22 mouse cellular contexts compared by ENCODE assay signal in the genomic region with DNA sequence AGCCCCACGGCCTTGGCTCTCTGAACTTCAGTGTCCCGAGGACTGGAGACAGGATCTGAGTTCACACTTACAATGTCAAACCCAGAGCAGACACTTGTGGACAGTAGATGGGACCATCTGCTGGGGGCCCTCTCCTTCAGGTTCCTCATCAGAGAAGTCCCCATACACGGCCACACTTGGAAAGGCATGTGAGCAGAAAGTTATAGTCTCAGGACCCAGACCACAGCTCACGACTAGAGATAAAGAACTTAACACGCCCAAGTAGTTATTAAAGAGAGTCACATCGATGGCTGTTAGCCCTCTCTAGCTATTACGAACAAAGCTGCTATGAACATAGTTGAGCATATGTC.
A peak's percentile ranks its signal among the peaks of the same experiment; 100 is the strongest.
DNase-seq lines count a peak whose midpoint lies in the region; ATAC-seq and TF ChIP-seq lines count a peak whose summit lies in the region.
"Had no signal": no experiment of that assay in that cellular context is flagged by ENCODE, and none has a peak within 500 bp of the region (broad histone marks: within the 10 kb centered on the region; RNA-seq: fewer than 3 reads in every experiment).

No protein-coding gene starts in this region.

- H3K4me2 ChIP-seq in hindbrain, embryonic 13.5 days, result no peak overlapping the region
- H3K4me2 ChIP-seq in hindbrain, embryonic 14.5 days (replicated peaks), result no peak overlapping the region
- H3K4me2 ChIP-seq in liver, embryonic 12.5 days, result no peak overlapping the region
- no peak overlapping the region for H3K4me2 ChIP-seq in embryonic facial prominence, embryonic 13.5 days
- H3K4me2 ChIP-seq in intestine, embryonic 16.5 days (ENCODE audit: low read depth, low read length), result no peak overlapping the region
- H3K4me2 ChIP-seq: forebrain, embryonic 13.5 days; limb, embryonic 13.5 days; midbrain, embryonic 13.5 days; neural tube, embryonic 15.5 days; stomach, embryonic 15.5 days had no signal

- H3K36me3 ChIP-seq in hindbrain, embryonic 13.5 days, result no peaks in the 10 kb centered on the region
- H3K36me3 ChIP-seq in hindbrain, embryonic 14.5 days (replicated peaks; ENCODE audit: control insufficient read depth, insufficient read depth), result no peaks in the 10 kb centered on the region
- no peaks in the 10 kb centered on the region for H3K36me3 ChIP-seq in liver, embryonic 12.5 days
- no peaks in the 10 kb centered on the region; the same call in 1 of the 2 replicates for H3K36me3 ChIP-seq in ES-E14 (ENCODE audit: control insufficient read depth, insufficient read depth, low read length, poor library complexity, severe bottlenecking)
- H3K36me3 ChIP-seq in embryonic facial prominence, embryonic 13.5 days, result no peaks in the 10 kb centered on the region
- no peaks in the 10 kb centered on the region for H3K36me3 ChIP-seq in intestine, embryonic 16.5 days (ENCODE audit: control insufficient read depth, insufficient read depth, low read length)
- H3K36me3 ChIP-seq: limb, embryonic 13.5 days; midbrain, embryonic 13.5 days; neural tube, embryonic 15.5 days; stomach, embryonic 15.5 days had no signal

- H3K4me3 ChIP-seq in hindbrain, embryonic 13.5 days, result no peak overlapping the region
- no peak overlapping the region for H3K4me3 ChIP-seq in hindbrain, embryonic 14.5 days (replicated peaks; ENCODE audit: low read length)
- no peak overlapping the region for H3K4me3 ChIP-seq in liver, embryonic 12.5 days
- no peak overlapping the region; a peak in 1 of 4 replicates for H3K4me3 ChIP-seq in ES-E14 (ENCODE audit: insufficient read depth in 1 of 2, low read depth in 1 of 2, low read length in 2 of 2, poor library complexity in 1 of 2, severe bottlenecking in 1 of 2)
- H3K4me3 ChIP-seq in embryonic facial prominence, embryonic 13.5 days, result no peak overlapping the region
- H3K4me3 ChIP-seq in intestine, embryonic 16.5 days (ENCODE audit: low read length), result no peak overlapping the region
- H3K4me3 ChIP-seq: forebrain, embryonic 13.5 days; limb, embryonic 13.5 days; midbrain, embryonic 13.5 days; neural tube, embryonic 15.5 days; stomach, embryonic 15.5 days had no signal

- ATAC-seq in hindbrain, embryonic 13.5 days (ENCODE audit: low FRiP score), result no peak
- ATAC-seq in hindbrain, embryonic 14.5 days (ENCODE audit: low FRiP score), result no peak
- 0 out of 2 replicates have a peak, but pooled peaks have one; percentile 13 for ATAC-seq in liver, embryonic 12.5 days
- ATAC-seq in embryonic facial prominence, embryonic 13.5 days (ENCODE audit: insufficient number of reproducible peaks, insufficient read depth, low FRiP score, low TSS enrichment, low read depth), result no peak
- no peak for ATAC-seq in intestine, embryonic 16.5 days
- ATAC-seq: activated CD4-positive, CD25-positive, alpha-beta regulatory T cell, adult 4 months; forebrain, embryonic 13.5 days; midbrain, embryonic 13.5 days had no signal

- H3K9me3 ChIP-seq in hindbrain, embryonic 13.5 days, result no peaks in the 10 kb centered on the region
- H3K9me3 ChIP-seq in hindbrain, embryonic 14.5 days (ENCODE audit: control insufficient read depth, low read length), result no peaks in the 10 kb centered on the region
- H3K9me3 ChIP-seq in liver, embryonic 12.5 days (replicated peaks), result no peaks in the 10 kb centered on the region
- no peaks in the 10 kb centered on the region for H3K9me3 ChIP-seq in ES-E14 (ENCODE audit: control insufficient read depth, insufficient read depth, low read depth, low read length)
- no peaks in the 10 kb centered on the region for H3K9me3 ChIP-seq in embryonic facial prominence, embryonic 13.5 days
- no peaks in the 10 kb centered on the region for H3K9me3 ChIP-seq in intestine, embryonic 16.5 days (ENCODE audit: control insufficient read depth, low read length)
- H3K9me3 ChIP-seq: forebrain, embryonic 13.5 days; limb, embryonic 13.5 days; midbrain, embryonic 13.5 days; neural tube, embryonic 15.5 days; stomach, embryonic 15.5 days had no signal

- DNase-seq in hindbrain, embryonic 14.5 days (ENCODE audit: low spot score), result no peak
- DNase-seq in liver (no peak), ES-E14 (ENCODE audit: low read depth, low spot score) (no peak)
- DNase-seq in retina, embryonic 14.5 days (ENCODE audit: low spot score), result no peak
- DNase-seq: adrenal gland, postnatal 14 days; gastrocnemius, postnatal 25 days; kidney, adult 2 months; kidney, postnatal 4 days; lung, adult 2 months; lung, postnatal 4 days; right cerebral cortex, postnatal 25 days; thymus, adult 18-20 months had no signal

- WGBS in hindbrain, embryonic 13.5 days, result 85% methylated on average over 7 of the region's 7 CpGs
- 84% methylated on average over 7 of the region's 7 CpGs for WGBS in hindbrain, embryonic 14.5 days
- 32% methylated on average over 7 of the region's 7 CpGs for WGBS in liver, embryonic 12.5 days (ENCODE audit: insufficient replicate concordance)
- 68% methylated on average over 7 of the region's 7 CpGs for WGBS in embryonic facial prominence, embryonic 13.5 days
- 67% methylated on average over 7 of the region's 7 CpGs for WGBS in intestine, embryonic 16.5 days

- no peak overlapping the region for H3K9ac ChIP-seq in hindbrain, embryonic 13.5 days
- H3K9ac ChIP-seq in hindbrain, embryonic 14.5 days, result no peak overlapping the region
- no peak overlapping the region for H3K9ac ChIP-seq in liver, embryonic 12.5 days
- H3K9ac ChIP-seq in ES-E14 (ENCODE audit: insufficient read depth, low read depth, low read length, poor library complexity, severe bottlenecking), result no peak overlapping the region
- H3K9ac ChIP-seq in embryonic facial prominence, embryonic 13.5 days, result no peak overlapping the region
- H3K9ac ChIP-seq in intestine, embryonic 16.5 days (ENCODE audit: low read depth, low read length), result no peak overlapping the region
- H3K9ac ChIP-seq: forebrain, embryonic 13.5 days; limb, embryonic 13.5 days; midbrain, embryonic 13.5 days; neural tube, embryonic 15.5 days; stomach, embryonic 15.5 days had no signal

- H3K27ac ChIP-seq in hindbrain, embryonic 13.5 days, result 0 out of 2 replicates have a peak overlapping the region, but pooled peaks have one; percentile 2
- no peak overlapping the region for H3K27ac ChIP-seq in hindbrain, embryonic 14.5 days
- H3K27ac ChIP-seq in liver, embryonic 12.5 days, result no peak overlapping the region
- peak overlapping the region; percentile 71 for H3K27ac ChIP-seq in ES-E14 (ENCODE audit: insufficient read depth, low read depth, low read length, poor library complexity, severe bottlenecking)
- H3K27ac ChIP-seq in embryonic facial prominence, embryonic 13.5 days, result peak overlapping the region; percentile 60
- H3K27ac ChIP-seq in intestine, embryonic 16.5 days (ENCODE audit: low read length), result no peak overlapping the region
- H3K27ac ChIP-seq: forebrain, embryonic 13.5 days; midbrain, embryonic 13.5 days; stomach, embryonic 15.5 days had no signal

- H3K4me1 ChIP-seq in hindbrain, embryonic 13.5 days (replicated peaks), result peaks cover 14% of the 10 kb centered on the region
- peaks cover 8% of the 10 kb centered on the region; the same call in 1 of the 2 replicates for H3K4me1 ChIP-seq in hindbrain, embryonic 14.5 days (replicated peaks; ENCODE audit: control insufficient read depth, insufficient read depth, low read length)
- peaks cover 17% of the 10 kb centered on the region for H3K4me1 ChIP-seq in liver, embryonic 12.5 days
- peaks cover 1 to 2% of the 10 kb centered on the region in 2 experiments; a peak in 1 of 4 replicates for H3K4me1 ChIP-seq in ES-E14 (ENCODE audit: control insufficient read depth in 2 of 2, insufficient read depth in 2 of 2, low read length in 2 of 2, poor library complexity in 1 of 2)
- H3K4me1 ChIP-seq in embryonic facial prominence, embryonic 13.5 days, result peaks cover 15% of the 10 kb centered on the region
- no peaks in the 10 kb centered on the region for H3K4me1 ChIP-seq in intestine, embryonic 16.5 days (ENCODE audit: control insufficient read depth, insufficient read depth, low read length)

- in situ Hi-C loops in ES-E14 (cut with MboI; ENCODE audit: low sequenced_read_pairs in 2 of 2, unreplicated experiment in 2 of 2), result no loop called here

- H3K27me3 ChIP-seq in hindbrain, embryonic 13.5 days, result no peaks in the 10 kb centered on the region
- no peaks in the 10 kb centered on the region for H3K27me3 ChIP-seq in hindbrain, embryonic 14.5 days (ENCODE audit: control insufficient read depth, insufficient read depth, low read length)
- no peaks in the 10 kb centered on the region for H3K27me3 ChIP-seq in liver, embryonic 12.5 days (replicated peaks)
- H3K27me3 ChIP-seq in embryonic facial prominence, embryonic 13.5 days, result no peaks in the 10 kb centered on the region
- H3K27me3 ChIP-seq in intestine, embryonic 16.5 days (replicated peaks; ENCODE audit: control insufficient read depth, insufficient read depth, low read length), result no peaks in the 10 kb centered on the region
- H3K27me3 ChIP-seq: forebrain, embryonic 13.5 days; limb, embryonic 13.5 days; midbrain, embryonic 13.5 days; neural tube, embryonic 15.5 days; stomach, embryonic 15.5 days had no signal

TF ChIP-seq in ES-E14, 5 proteins besides CTCF, POLR2A, EP300 and RAD21:
- TF ChIP-seq CHD2 (IDR thresholded peaks at IDR 0.05; ENCODE audit: low read depth, low read length) (no peak), ZNF384 (IDR thresholded peaks at IDR 0.05; ENCODE audit: low read depth, low read length) (no peak), ZC3H11A (IDR thresholded peaks at IDR 0.05; ENCODE audit: borderline replicate concordance, low read depth, low read length) (no peak), HCFC1 (IDR thresholded peaks at IDR 0.05; ENCODE audit: borderline replicate concordance, insufficient read depth, low read length) (no peak), MAFK (IDR thresholded peaks at IDR 0.05; ENCODE audit: insufficient read depth, low read depth, low read length) (no peak)
TF ChIP-seq in ES-E14: peak in this region for 0.

Comparison
In these comparisons a context has a peak if more than half of its experiments do, and no peak if none do; other contexts are left out.
1. H3K27ac ChIP-seq: peak in hindbrain, embryonic 13.5 days (single experiment), ES-E14 (single experiment) and embryonic facial prominence, embryonic 13.5 days (single experiment); none in hindbrain, embryonic 14.5 days (single experiment), liver, embryonic 12.5 days (single experiment) and intestine, embryonic 16.5 days (single experiment).